Mouse (Mus musculus) hindbrain, embryonic 14.5 days (tissue): ENCODE data around the gene Ncf1. TPM values are rescaled to one million over a fixed set of nuclear protein-coding genes. Genes with fewer than 3 reads are reported as not detected.

Experiments used
- ATAC-seq: fragments of 200-750 bp; cut with Nextera tagmentation; 2 replicates; pipeline ENCODE4 v1.8.0; 2017; ENCODE audit warnings: moderate number of reproducible peaks, mild to moderate bottlenecking, moderate TSS enrichment, moderate library complexity; ENCODE audit not compliant: low FRiP score
- DNase-seq: peaks from one replicate; pipeline ENCODE4 v3.0.0-alpha.2; 2015; ENCODE audit warnings: low spot score
- H3K27ac ChIP-seq: fragments of 300-500 bp; sonication (generic); 2 replicates; pipeline ENCODE4 v1.5.1; 2014; ENCODE audit warnings: mild to moderate bottlenecking, moderate library complexity
- H3K27me3 ChIP-seq: fragments of 300-500 bp; sonication (generic); 2 replicates; pipeline ENCODE4 v1.6.1; 2014; ENCODE audit warnings: mild to moderate bottlenecking, low read length, mixed read lengths; ENCODE audit not compliant: control insufficient read depth, insufficient read depth
- H3K36me3 ChIP-seq: fragments of 300-500 bp; sonication (generic); replicated peaks from 2 replicates; pipeline ENCODE4 v1.6.1; 2014; ENCODE audit not compliant: control insufficient read depth, insufficient read depth
- H3K4me1 ChIP-seq: fragments of 300-500 bp; sonication (generic); replicated peaks from 2 replicates; pipeline ENCODE4 v1.6.1; 2014; ENCODE audit warnings: antibody characterized with exemption, low read length, mixed read lengths; ENCODE audit not compliant: control insufficient read depth, insufficient read depth
- H3K4me2 ChIP-seq: fragments of 300-500 bp; sonication (generic); replicated peaks from 2 replicates; pipeline ENCODE4 v1.6.1; 2014; ENCODE audit warnings: mild to moderate bottlenecking, moderate library complexity
- H3K4me3 ChIP-seq: fragments of 300-500 bp; sonication (generic); replicated peaks from 2 replicates; pipeline ENCODE4 v1.5.1; 2014; ENCODE audit warnings: mild to moderate bottlenecking, low read length
- H3K9ac ChIP-seq: fragments of 300-500 bp; sonication (generic); 2 replicates; pipeline ENCODE4 v1.6.1; 2014
- H3K9me3 ChIP-seq: fragments of 300-500 bp; sonication (generic); 2 replicates; pipeline ENCODE4 v1.6.1; 2016; ENCODE audit warnings: low read length; ENCODE audit not compliant: control insufficient read depth
- WGBS: fragments of 180-500 bp; shearing (Covaris S2); extraction: QIAGEN DNeasy Blood & Tissue Kit; methylation state at CpG from one replicate; pipeline ENCODE4 v1.1.7; 2014; 5-methylcytosine and 5-hydroxymethylcytosine counted together
- polyA plus RNA-seq: library from polyadenylated mRNA; unstranded; fragments of >200 nt; fragmentation: Nextera tagmentation; extraction: Ambion mirVana; gene quantifications from 2 replicates; pipeline ENCODE4 v1.2.1, GENCODE M21; 2014

Ncf1 gene
- polyA plus RNA-seq, 1 experiment from 2014 or later = 2.3 TPM

DNA sequence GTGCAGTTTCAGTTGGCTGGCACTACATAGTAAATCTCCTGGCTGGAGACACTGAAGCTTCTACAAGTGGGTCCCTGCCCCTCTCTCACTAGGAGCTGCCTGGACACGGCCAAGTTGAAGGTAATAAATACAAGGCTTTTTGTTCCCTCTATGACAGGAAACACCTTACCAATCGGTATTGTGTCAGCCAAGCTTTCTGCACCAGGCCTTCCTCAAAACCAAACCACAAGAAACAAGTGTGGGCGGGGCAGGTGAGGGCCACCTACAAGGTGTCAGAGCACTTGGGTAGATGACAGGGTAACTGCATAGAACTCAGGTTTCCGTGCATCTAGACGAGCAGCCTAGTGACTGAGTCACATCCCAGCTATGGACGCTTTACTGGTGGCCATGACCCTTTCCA lies 7.4 kb upstream of the Ncf1 start:
- H3K9me3 ChIP-seq = no peaks in the 10 kb centered on the region
- DNase-seq (no peak), ATAC-seq (no peak)
- H3K4me1 ChIP-seq = no peaks in the 10 kb centered on the region; the same call in 1 of the 2 replicates
- 96% methylated on average over 6 of the region's 6 CpGs for WGBS
- H3K4me3 ChIP-seq = no peak overlapping the region
- H3K27ac ChIP-seq = no peak overlapping the region
- H3K9ac ChIP-seq = no peak overlapping the region
- no peaks in the 10 kb centered on the region for H3K27me3 ChIP-seq
- peaks cover 66% of the 10 kb centered on the region for H3K36me3 ChIP-seq
- H3K4me2 ChIP-seq = no peak overlapping the region

DNA sequence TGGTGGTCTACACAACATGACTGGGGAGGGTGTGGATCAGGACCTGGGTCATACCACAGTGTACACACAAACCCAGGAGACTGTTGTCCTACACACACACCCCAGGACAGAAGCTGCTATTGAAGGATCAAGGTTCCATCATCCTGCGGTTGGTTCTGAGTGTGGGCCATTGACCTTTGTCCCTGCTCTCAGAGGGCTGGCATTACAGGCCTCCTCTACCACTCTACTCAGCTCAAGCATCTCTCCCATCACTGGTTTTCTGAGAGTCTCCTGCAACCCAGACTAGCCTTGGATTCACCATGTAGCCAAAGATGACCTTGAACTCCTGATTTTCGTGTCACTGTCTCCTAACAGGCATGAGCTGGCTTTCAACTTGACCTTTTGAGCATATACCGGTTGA lies 6.8 kb upstream of the Ncf1 start:
- 95% methylated on average over 3 of the region's 3 CpGs for WGBS
- Histone ChIP-seq H3K36me3 (peaks cover 60% of the 10 kb centered on the region), H3K4me2 (no peak overlapping the region), H3K9me3 (no peaks in the 10 kb centered on the region), H3K9ac (no peak overlapping the region), H3K27ac (no peak overlapping the region), H3K4me3 (no peak overlapping the region), H3K27me3 (no peaks in the 10 kb centered on the region), H3K4me1 (no peaks in the 10 kb centered on the region; the same call in 1 of the 2 replicates)
- DNase-seq (no peak), ATAC-seq (no peak)

DNA sequence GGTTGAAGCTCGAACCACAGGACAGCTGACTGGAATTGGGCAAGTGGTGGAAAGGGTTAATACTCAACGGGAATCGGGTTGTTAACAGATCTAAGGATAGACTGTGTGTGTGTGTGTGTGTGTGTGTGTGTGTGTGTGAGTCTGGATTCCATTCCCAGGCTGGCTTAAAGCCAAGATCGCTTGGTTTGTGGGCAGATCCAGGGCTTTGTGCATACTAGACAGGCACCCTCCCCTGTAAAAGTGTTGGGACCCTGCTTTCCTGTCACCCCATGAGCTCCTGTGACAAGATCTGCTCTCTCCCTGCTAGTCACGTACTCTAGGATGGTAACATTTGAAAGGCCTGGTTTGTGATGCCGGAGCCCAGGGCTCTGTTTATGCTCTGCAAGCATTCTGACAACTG lies 5.7 kb upstream of the Ncf1 start:
- WGBS = 40% methylated on average over 6 of the region's 6 CpGs
- peak overlapping the region; percentile 26; the same call in 1 of the 2 replicates for H3K27ac ChIP-seq
- no peaks in the 10 kb centered on the region; the same call in 1 of the 2 replicates for H3K4me1 ChIP-seq
- ATAC-seq (no peak), DNase-seq (no peak)
- no peak overlapping the region for H3K4me2 ChIP-seq
- no peak overlapping the region for H3K4me3 ChIP-seq
- H3K9ac ChIP-seq = no peak overlapping the region
- peaks cover 49% of the 10 kb centered on the region for H3K36me3 ChIP-seq
- H3K27me3 ChIP-seq = no peaks in the 10 kb centered on the region
- H3K9me3 ChIP-seq = no peaks in the 10 kb centered on the region

DNA sequence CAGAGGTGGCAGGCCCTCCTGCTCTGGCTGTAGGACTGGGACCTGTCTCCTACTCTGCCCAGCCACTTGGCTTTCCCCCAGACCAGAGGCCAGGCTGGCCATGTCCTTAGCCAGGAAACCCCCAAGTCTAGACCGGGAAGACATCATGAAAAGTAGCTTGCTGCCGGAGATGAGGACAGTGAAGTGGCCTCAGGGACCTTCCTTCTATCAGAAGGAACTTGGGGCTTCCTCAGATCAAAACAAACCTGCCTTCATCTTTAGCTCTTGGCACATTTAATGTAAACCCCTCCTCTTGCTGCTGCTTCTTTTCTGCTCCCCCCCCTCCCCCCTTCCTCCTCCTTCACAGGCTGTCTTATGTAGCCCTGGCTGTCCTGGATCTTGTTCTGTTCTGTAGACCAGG lies 4.8 kb upstream of the Ncf1 start:
- H3K4me1 ChIP-seq = no peaks in the 10 kb centered on the region; the same call in 1 of the 2 replicates
- no peak overlapping the region for H3K9ac ChIP-seq
- DNase-seq = no peak
- no peak for ATAC-seq
- peaks cover 40% of the 10 kb centered on the region for H3K36me3 ChIP-seq
- 70% methylated on average over 2 of the region's 2 CpGs for WGBS
- H3K9me3 ChIP-seq = no peaks in the 10 kb centered on the region
- no peaks in the 10 kb centered on the region for H3K27me3 ChIP-seq
- no peak overlapping the region for H3K27ac ChIP-seq
- no peak overlapping the region for H3K4me3 ChIP-seq
- no peak overlapping the region for H3K4me2 ChIP-seq

DNA sequence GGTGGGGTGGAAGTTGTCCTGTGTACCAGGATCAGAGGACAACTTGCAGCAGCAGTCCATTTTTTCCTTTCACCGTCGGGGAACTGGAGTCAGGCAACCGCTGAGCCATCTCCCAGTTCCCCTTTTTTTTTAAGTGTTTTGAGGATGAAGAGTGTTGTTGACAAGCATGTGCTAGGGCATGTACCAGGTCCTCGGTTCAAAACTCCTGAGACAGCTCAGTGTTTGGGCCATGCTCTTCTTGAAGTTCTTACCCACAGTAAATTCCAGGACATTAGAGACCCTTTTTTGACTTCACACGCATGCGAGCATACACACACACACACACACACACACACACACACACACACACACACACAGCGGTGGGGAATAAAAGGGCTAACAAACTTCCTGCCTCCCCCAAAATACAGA lies 3.8 kb upstream of the Ncf1 start:
- Histone ChIP-seq H3K4me2 (no peak overlapping the region), H3K4me3 (no peak overlapping the region), H3K9ac (no peak overlapping the region), H3K27me3 (no peaks in the 10 kb centered on the region), H3K4me1 (no peaks in the 10 kb centered on the region; the same call in 1 of the 2 replicates), H3K36me3 (peaks cover 30% of the 10 kb centered on the region), H3K27ac (no peak overlapping the region), H3K9me3 (no peaks in the 10 kb centered on the region)
- ATAC-seq (no peak), DNase-seq (no peak)
- WGBS = 64% methylated on average over 7 of the region's 7 CpGs

DNA sequence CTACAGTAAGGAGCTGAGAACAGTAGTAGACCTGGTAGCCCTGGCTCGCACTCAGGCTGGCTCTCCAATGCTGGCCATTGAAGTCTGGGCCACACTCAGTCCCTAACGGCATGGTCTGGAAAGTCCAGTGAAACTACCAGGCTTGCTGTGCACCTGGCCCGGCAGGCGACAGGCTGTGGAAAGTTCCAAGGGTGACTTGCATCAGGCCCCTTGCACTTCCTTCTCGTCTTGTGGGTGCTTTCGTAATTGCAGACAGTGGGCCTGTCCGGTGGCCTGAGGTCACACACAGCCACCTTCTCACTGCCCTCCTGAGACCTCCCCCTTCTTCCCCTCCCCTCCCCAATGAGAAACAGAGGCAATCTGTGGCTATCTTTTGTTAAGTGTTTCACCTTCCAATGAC lies 3.1 kb upstream of the Ncf1 start:
- Histone ChIP-seq H3K9me3 (no peaks in the 10 kb centered on the region), H3K4me2 (no peak overlapping the region), H3K36me3 (peaks cover 24% of the 10 kb centered on the region), H3K4me1 (no peaks in the 10 kb centered on the region; the same call in 1 of the 2 replicates), H3K27me3 (no peaks in the 10 kb centered on the region), H3K27ac (no peak overlapping the region), H3K9ac (no peak overlapping the region), H3K4me3 (no peak overlapping the region)
- ATAC-seq (no peak), DNase-seq (no peak)
- 45% methylated on average over 7 of the region's 7 CpGs for WGBS

DNA sequence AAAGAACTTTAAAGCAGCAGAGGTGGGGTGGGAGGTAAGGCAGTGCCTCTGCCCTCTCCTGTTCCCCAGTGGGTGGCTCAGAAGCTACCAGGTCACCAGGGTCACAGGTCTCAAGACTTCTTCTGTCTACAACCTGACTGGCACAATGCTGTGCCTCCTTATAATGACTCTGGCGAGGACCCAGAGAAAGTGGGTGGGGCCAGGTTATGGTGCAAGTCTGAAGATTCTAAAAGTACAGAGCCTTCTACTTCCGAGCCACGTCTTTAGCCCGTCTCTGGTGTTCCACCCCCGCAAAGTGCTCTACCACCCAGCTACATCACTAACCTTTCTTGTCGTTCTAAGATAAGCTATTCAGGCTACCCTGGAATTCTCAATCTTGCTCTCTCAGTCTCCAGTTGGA lies 2.7 kb upstream of the Ncf1 start:
- Histone ChIP-seq H3K4me1 (no peaks in the 10 kb centered on the region; the same call in 1 of the 2 replicates), H3K27me3 (no peaks in the 10 kb centered on the region), H3K9ac (no peak overlapping the region), H3K9me3 (no peaks in the 10 kb centered on the region), H3K36me3 (peaks cover 19% of the 10 kb centered on the region), H3K4me2 (no peak overlapping the region), H3K4me3 (no peak overlapping the region), H3K27ac (no peak overlapping the region)
- WGBS = 84% methylated on average over 6 of the region's 6 CpGs
- no peak for DNase-seq
- ATAC-seq = no peak

DNA sequence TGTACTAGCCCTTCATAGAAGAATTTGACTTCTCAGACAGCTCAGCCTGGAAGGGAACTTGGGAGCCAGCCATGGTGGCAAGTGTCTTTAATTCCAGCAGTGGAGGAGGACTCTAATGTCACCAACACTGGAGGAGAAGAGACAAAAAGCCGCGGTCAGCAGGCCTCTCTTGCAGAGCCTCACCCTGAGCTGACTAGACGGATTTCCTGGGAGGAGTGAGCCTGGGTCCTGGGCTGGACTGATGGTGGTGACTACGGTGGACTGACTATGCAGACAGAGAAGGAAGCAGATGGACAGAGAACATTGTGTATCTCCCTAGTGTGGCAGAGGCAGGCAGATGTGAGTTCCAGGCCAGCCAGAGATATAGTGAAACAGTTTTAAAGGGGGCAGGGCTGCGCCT lies 2.0 kb upstream of the Ncf1 start:
- Histone ChIP-seq H3K4me3 (no peak overlapping the region), H3K9ac (no peak overlapping the region), H3K27me3 (no peaks in the 10 kb centered on the region), H3K4me1 (no peaks in the 10 kb centered on the region; the same call in 1 of the 2 replicates), H3K9me3 (no peaks in the 10 kb centered on the region), H3K36me3 (peaks cover 12% of the 10 kb centered on the region), H3K4me2 (no peak overlapping the region), H3K27ac (no peak overlapping the region)
- DNase-seq (no peak), ATAC-seq (no peak)
- WGBS = 86% methylated on average over 5 of the region's 5 CpGs

DNA sequence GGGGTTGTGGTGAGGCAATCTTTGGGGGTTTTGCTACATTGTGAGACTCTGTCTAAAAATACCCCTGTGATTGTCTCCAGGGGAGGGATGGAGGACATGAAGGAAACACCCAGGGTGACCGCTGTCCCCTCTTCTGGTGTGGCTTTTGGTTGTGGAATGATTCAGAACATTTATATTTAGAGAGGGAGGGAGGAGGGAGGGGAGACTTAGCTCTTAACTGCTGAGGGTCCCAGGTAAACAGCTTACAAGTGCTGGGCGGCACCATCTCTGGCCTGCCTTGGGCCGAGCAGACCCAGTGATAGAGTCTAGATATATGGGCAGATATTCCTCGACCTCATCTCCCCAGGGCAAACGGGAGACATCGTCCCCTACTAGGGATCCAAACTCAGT lies 1.2 kb downstream of the Ncf1 start:
- Histone ChIP-seq H3K9ac (no peak overlapping the region), H3K27me3 (no peaks in the 10 kb centered on the region), H3K36me3 (no peaks in the 10 kb centered on the region), H3K9me3 (no peaks in the 10 kb centered on the region), H3K4me3 (no peak overlapping the region), H3K4me1 (no peaks in the 10 kb centered on the region), H3K4me2 (no peak overlapping the region), H3K27ac (no peak overlapping the region)
- ATAC-seq (no peak), DNase-seq (no peak)
- 83% methylated on average over 6 of the region's 6 CpGs for WGBS

DNA sequence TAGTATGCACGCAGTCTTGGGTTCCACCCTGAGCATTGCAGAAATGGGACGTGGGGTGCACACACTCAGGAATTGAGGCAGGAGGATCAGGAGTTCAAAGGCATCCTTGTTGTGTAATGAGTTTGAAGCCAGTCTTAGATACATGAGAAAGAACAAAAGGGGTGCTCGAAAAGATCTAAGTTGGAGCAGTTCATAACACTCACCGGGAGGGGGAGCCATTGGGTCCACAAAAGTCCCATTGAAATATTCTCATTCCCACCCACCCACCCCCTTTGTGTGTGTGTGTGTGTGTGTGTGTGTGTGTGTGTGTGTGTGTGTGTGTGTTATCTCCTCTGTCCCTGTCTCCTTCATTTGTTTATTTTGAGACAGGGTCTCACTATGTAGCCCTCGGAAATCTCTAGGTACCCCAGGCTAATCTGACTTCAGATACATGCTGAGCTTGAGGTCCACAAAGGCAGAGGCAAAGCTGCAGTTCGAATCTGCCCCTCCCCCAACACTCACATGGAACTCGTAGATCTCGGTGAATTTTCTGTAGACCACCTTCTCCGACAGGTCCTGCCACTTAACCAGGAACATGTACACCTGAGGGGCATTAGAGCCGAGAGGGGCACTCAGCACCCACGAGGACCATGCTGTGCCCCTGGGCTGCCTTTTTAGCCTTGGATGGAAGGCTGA lies 1.7 kb downstream of the Ncf1 start:
- Histone ChIP-seq H3K36me3 (no peaks in the 10 kb centered on the region), H3K27me3 (peaks cover under 1% of the 10 kb centered on the region; the same call in 1 of the 2 replicates), H3K4me2 (no peak overlapping the region), H3K9ac (no peak overlapping the region), H3K4me3 (no peak overlapping the region), H3K9me3 (no peaks in the 10 kb centered on the region), H3K27ac (no peak overlapping the region), H3K4me1 (no peaks in the 10 kb centered on the region)
- 41% methylated on average over 11 of the region's 11 CpGs for WGBS
- DNase-seq = no peak
- no peak for ATAC-seq
